Mouse (Mus musculus) layer of hippocampus, adult 18-20 months (tissue): ENCODE results near the gene 1700010I14Rik. TPM values are rescaled to one million over a fixed set of nuclear protein-coding genes. Genes with fewer than 3 reads are reported as not detected.
A peak's percentile ranks its signal among the peaks of the same experiment; 100 is the strongest.

Experiments used
- DNase-seq, 2 experiments: peaks; one replicate each; pipeline ENCODE4 v3.0.0; 2022; ENCODE audit warnings: low spot score in 2 of 2
- total RNA-seq, 2 experiments: library from RNA; stranded (reverse); gene quantifications; 2 replicates each; pipeline ENCODE4 v1.2.3; 2021

The 1700010I14Rik gene
- total RNA-seq, 2 experiments from 2014 or later = 1.6 to 1.7 TPM

- DNase-seq = peak; percentile 8 to 37
These were observed 35.2 kb downstream of the 1700010I14Rik start for GRCm38 (mm10) chr17:9023198-9023942.

GRCm38 (mm10) chr17:9030181-9030580 lies 42.0 kb downstream of the 1700010I14Rik start:
- DNase-seq = no peak

- peak; percentile 74 to 93 for DNase-seq
These were observed 43.4 kb downstream of the 1700010I14Rik start for GRCm38 (mm10) chr17:9031241-9032141.

GRCm38 (mm10) chr17:9032362-9033044 lies 44.4 kb downstream of the 1700010I14Rik start:
- peak in 1 of 2 experiments; percentile 57 for DNase-seq

- DNase-seq = no peak
These were observed 45.4 kb downstream of the 1700010I14Rik start for GRCm38 (mm10) chr17:9033511-9033910.

- no peak for DNase-seq
These were observed 47.6 kb downstream of the 1700010I14Rik start for GRCm38 (mm10) chr17:9035561-9036348.

GRCm38 (mm10) chr17:9042723-9043122 lies 54.6 kb downstream of the 1700010I14Rik start:
- DNase-seq = no peak

GRCm38 (mm10) chr17:9052441-9052980 lies 64.4 kb downstream of the 1700010I14Rik start:
- no peak for DNase-seq

GRCm38 (mm10) chr17:9059360-9059932 lies 71.3 kb downstream of the 1700010I14Rik start:
- no peak for DNase-seq
